Mouse (Mus musculus) stomach, postnatal 0 days (tissue): ENCODE measurements around the gene Atcay.

Experiments used
- CTCF ChIP-seq: IDR thresholded peaks from 2 replicates; pipeline ENCODE4 v1.5.1; 2016; ENCODE audit warnings: antibody characterized with exemption, low read depth, mild to moderate bottlenecking, moderate library complexity
- EP300 ChIP-seq: optimal IDR thresholded peaks from 2 replicates; pipeline ENCODE3; 2016; ENCODE audit warnings: antibody characterized with exemption

DNA sequence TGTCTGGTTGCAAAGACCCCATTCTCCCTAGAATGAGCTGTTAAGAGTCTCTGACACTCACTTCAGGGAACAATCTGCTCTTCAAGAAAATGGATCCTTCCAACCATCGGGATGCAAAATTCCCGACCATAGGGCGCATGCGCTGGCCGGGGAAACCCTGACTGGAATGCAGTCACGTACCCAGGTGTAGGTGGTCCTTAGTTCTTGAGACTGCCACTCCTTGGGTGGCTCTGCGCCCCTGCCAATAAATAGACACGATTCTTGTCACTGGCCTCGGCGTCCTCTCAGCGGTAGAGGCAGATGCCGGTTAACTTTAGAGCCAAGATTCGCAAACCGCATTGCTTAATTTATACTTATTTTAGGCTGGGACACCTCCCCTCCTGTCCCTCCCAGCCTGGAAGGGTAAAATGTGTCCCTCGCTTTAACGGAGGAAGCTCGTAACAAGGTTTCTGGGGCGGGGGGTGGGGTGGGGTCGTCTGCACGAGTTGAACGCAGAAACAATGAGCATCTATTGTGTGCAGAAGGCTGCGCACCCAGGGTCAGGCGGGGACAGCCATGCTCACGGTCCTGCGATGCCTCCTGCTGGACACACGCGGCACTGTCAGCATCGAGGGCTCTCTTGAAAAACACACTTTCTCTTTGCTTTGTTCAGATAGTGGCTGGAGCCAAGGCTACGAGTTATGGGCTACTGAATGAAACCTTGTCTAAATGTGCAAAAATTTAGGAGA, 55.9 kb downstream of the Atcay start:
- peak; percentile 94 for TF ChIP-seq CTCF
- no peak for TF ChIP-seq EP300
